Mouse (Mus musculus) forebrain, embryonic 14.5 days (tissue): Measurements from ENCODE around the gene Ube2d2b. TPM values are rescaled to one million over a fixed set of nuclear protein-coding genes. Genes with fewer than 3 reads are reported as not detected.
A peak's percentile ranks its signal among the peaks of the same experiment; 100 is the strongest.

ENCODE experiments used
- ATAC-seq: fragments of 200-750 bp; cut with Nextera tagmentation; 2 replicates; pipeline ENCODE4 v1.8.0; 2017; ENCODE audit warnings: mild to moderate bottlenecking, moderate library complexity
- DNase-seq: peaks from one replicate; pipeline ENCODE4 v3.0.0-alpha.2; 2015; ENCODE audit warnings: low spot score
- H3K27ac ChIP-seq: fragments of 300-500 bp; sonication (generic); 2 replicates; pipeline ENCODE4 v1.5.1; 2014; ENCODE audit warnings: low read depth, mild to moderate bottlenecking, control low read depth, low read length, moderate library complexity
- H3K27me3 ChIP-seq: fragments of 300-500 bp; sonication (generic); replicated peaks from 2 replicates; pipeline ENCODE4 v1.6.1; 2014; ENCODE audit warnings: low read length, control low read depth, mixed read lengths; ENCODE audit not compliant: control insufficient read depth, insufficient read depth
- H3K36me3 ChIP-seq: fragments of 300-500 bp; sonication (generic); 2 replicates; pipeline ENCODE4 v1.6.1; 2014; ENCODE audit warnings: low read length, control low read depth; ENCODE audit not compliant: control insufficient read depth, insufficient read depth
- H3K4me1 ChIP-seq: fragments of 300-500 bp; sonication (generic); 2 replicates; pipeline ENCODE4 v1.6.1; 2014; ENCODE audit warnings: antibody characterized with exemption, low read length, control low read depth; ENCODE audit not compliant: control insufficient read depth, insufficient read depth
- H3K4me2 ChIP-seq: fragments of 300-500 bp; sonication (generic); 2 replicates; pipeline ENCODE4 v1.6.1; 2014; ENCODE audit warnings: mild to moderate bottlenecking, control low read depth, low read length
- H3K4me3 ChIP-seq: fragments of 300-500 bp; sonication (generic); 2 replicates; pipeline ENCODE4 v1.5.1; 2014; ENCODE audit warnings: low read depth, low read length, control low read depth
- H3K9ac ChIP-seq: fragments of 300-500 bp; sonication (generic); 2 replicates; pipeline ENCODE4 v1.6.1; 2014; ENCODE audit warnings: mild to moderate bottlenecking, low read length, control low read depth, moderate library complexity
- H3K9me3 ChIP-seq: fragments of 300-500 bp; sonication (generic); replicated peaks from 2 replicates; pipeline ENCODE4 v1.6.1; 2016; ENCODE audit warnings: low read length, control low read depth, mixed read lengths; ENCODE audit not compliant: control insufficient read depth
- WGBS: fragments of 180-500 bp; shearing (Covaris S2); extraction: QIAGEN DNeasy Blood & Tissue Kit; methylation state at CpG from one replicate; pipeline ENCODE4 v1.1.7; 2014; 5-methylcytosine and 5-hydroxymethylcytosine counted together
- polyA plus RNA-seq: library from polyadenylated mRNA; unstranded; fragments of >200 nt; fragmentation: Nextera tagmentation; extraction: Ambion mirVana; gene quantifications from 2 replicates; pipeline ENCODE4 v1.2.1, GENCODE M21; 2014

Gene Ube2d2b
- polyA plus RNA-seq, 1 experiment from 2014 or later = 0.13 TPM

DNA sequence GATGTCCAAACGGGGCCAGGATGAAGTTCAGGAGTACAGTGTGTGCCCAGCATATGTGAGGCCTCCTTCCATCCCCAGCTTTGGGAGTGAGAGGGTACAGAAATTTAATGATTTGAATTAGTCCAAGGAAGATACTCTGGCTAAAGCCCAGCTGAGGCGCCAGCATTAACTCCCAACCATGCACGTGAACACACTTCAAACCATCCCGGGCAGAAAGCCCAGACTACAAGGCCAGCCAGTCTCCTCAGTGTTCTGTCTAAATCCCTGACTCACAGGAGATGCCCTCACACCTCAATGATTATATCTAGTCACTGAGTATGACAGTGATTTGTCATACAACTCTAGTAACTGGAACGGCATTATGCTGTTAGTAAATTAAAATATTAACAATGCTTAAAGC, 17.4 kb downstream of the Ube2d2b start:
- H3K27me3 ChIP-seq = no peaks in the 10 kb centered on the region
- no peaks in the 10 kb centered on the region for H3K9me3 ChIP-seq
- H3K4me2 ChIP-seq = no peak overlapping the region
- no peaks in the 10 kb centered on the region for H3K4me1 ChIP-seq
- H3K9ac ChIP-seq = no peak overlapping the region
- no peak overlapping the region for H3K27ac ChIP-seq
- 60% methylated on average over 5 of the region's 5 CpGs for WGBS
- DNase-seq (peak; percentile 51), ATAC-seq (no peak)
- no peak overlapping the region for H3K4me3 ChIP-seq
- no peaks in the 10 kb centered on the region for H3K36me3 ChIP-seq

DNA sequence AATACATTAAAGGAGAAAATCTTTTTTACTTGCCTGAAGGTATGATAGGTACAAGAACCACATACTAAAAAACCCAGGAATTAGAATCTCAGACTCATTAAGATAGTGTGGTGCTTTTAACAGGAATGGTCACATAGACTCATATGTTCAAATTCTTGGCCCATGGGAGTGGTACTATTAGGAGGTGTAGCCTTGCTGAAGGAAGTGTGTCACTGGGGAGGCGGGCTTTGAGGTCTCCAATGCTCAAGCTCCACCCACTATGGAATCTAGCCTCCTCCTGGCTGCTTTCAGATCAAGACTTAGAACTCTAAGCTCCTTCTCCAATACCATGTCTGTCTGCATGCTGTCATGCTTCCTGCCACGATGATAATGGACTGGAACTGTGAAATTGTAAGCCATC, 17.9 kb downstream of the Ube2d2b start:
- Histone ChIP-seq H3K4me3 (no peak overlapping the region), H3K36me3 (no peaks in the 10 kb centered on the region), H3K9ac (no peak overlapping the region), H3K9me3 (no peaks in the 10 kb centered on the region), H3K4me2 (no peak overlapping the region), H3K27me3 (no peaks in the 10 kb centered on the region), H3K4me1 (no peaks in the 10 kb centered on the region), H3K27ac (no peak overlapping the region)
- ATAC-seq = no peak
- 84% methylated on average over 2 of the region's 2 CpGs for WGBS
- no peak for DNase-seq

DNA sequence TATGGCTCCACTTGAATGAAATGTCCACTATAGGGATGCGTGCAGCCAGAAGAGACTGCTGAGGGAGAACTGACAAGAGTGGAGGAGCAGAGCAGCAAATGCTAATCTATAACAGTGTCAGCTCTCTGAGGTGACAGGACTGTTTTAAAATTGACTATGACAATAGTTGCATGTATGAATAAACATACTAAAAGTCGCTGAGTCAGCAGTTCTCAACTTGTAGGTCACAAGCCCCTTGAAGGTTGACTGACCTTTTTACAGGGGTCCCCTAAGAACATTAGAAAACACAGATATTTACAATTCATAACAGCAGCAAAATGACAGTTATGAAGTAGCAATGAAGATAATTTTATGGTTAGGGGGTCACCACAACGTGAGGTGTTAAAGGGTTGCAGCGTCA, 19.1 kb downstream of the Ube2d2b start:
- no peak overlapping the region for H3K9ac ChIP-seq
- peaks cover 4% of the 10 kb centered on the region; the same call in 1 of the 2 replicates for H3K4me1 ChIP-seq
- no peak overlapping the region for H3K4me3 ChIP-seq
- no peaks in the 10 kb centered on the region for H3K9me3 ChIP-seq
- no peaks in the 10 kb centered on the region for H3K27me3 ChIP-seq
- WGBS = 92% methylated on average over 4 of the region's 4 CpGs
- no peak for DNase-seq
- H3K27ac ChIP-seq = no peak overlapping the region
- H3K4me2 ChIP-seq = no peak overlapping the region
- H3K36me3 ChIP-seq = no peaks in the 10 kb centered on the region
- ATAC-seq = no peak

DNA sequence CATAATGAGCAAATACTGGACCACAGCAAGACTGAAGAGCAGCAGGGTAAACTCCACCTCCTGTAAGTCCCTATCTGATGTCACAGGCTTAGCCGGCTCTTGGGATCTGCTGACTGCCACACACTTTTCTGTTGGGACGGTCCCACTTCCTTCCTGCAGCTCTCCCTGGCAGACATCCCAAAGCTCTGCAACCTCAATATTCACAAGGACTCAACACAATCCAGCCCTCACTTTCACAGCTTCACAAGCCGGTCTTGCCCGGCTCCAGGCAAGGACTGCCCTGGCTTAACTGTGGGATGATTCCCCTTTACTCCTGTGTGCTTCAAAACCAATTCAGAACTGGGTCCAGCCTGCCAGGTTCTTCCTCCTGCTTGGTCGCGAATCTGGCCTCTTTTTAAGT, 23.9 kb downstream of the Ube2d2b start:
- 18% methylated on average over 6 of the region's 6 CpGs for WGBS
- Histone ChIP-seq H3K4me3 (no peak overlapping the region), H3K27ac (no peak overlapping the region), H3K9ac (no peak overlapping the region), H3K36me3 (no peaks in the 10 kb centered on the region), H3K9me3 (no peaks in the 10 kb centered on the region), H3K4me2 (no peak overlapping the region), H3K4me1 (peaks cover 10% of the 10 kb centered on the region; the same call in 1 of the 2 replicates), H3K27me3 (no peaks in the 10 kb centered on the region)
- ATAC-seq (no peak), DNase-seq (no peak)

DNA sequence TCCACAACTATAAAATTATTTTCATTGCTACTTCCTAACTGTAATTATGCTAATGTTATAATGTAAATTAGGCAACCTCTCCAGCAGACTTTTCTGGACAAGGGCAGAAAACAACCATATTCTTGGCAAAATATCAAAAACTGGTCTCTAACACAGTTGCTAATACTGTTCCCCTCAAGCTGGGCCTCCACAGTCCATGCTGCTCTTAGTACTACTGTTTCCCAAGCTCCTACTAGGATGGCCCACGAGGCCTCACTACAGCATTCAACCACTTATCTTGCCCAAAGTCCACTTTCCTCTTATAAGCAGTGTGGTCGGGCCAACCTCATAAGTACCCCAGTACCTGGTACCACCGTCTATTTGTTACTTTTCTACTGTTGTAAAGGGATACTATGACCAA, 24.7 kb downstream of the Ube2d2b start:
- DNase-seq (no peak), ATAC-seq (no peak)
- no peak overlapping the region for H3K27ac ChIP-seq
- H3K4me2 ChIP-seq = no peak overlapping the region
- H3K9me3 ChIP-seq = no peaks in the 10 kb centered on the region
- H3K9ac ChIP-seq = no peak overlapping the region
- WGBS = 73% methylated on average over 3 of the region's 3 CpGs
- H3K4me1 ChIP-seq = peaks cover 10% of the 10 kb centered on the region; the same call in 1 of the 2 replicates
- H3K27me3 ChIP-seq = no peaks in the 10 kb centered on the region
- H3K36me3 ChIP-seq = no peaks in the 10 kb centered on the region
- no peak overlapping the region for H3K4me3 ChIP-seq

DNA sequence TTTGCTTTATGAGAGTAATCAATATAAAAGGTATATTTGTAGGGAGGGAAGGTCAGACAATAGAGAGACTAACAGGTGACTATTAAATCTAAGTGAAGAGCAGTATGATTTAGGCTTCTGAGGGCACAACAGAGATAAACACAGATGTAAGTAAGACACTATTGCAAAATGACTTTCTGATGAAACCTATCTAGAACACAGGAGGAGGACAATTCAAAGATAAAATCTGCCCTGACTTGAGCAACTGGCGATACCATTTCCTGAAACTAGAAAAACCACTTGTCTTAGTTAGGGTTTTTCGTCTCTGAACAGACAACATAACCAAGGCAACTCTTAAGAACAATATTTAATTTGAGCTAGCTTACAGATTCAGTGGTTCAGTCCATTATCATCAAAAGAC, 25.6 kb downstream of the Ube2d2b start:
- H3K27ac ChIP-seq = no peak overlapping the region
- WGBS = 97% methylated on average over 2 of the region's 2 CpGs
- no peak for ATAC-seq
- H3K4me2 ChIP-seq = no peak overlapping the region
- no peaks in the 10 kb centered on the region for H3K27me3 ChIP-seq
- no peaks in the 10 kb centered on the region for H3K36me3 ChIP-seq
- no peak overlapping the region for H3K4me3 ChIP-seq
- H3K9ac ChIP-seq = no peak overlapping the region
- H3K9me3 ChIP-seq = no peaks in the 10 kb centered on the region
- DNase-seq = no peak
- peaks cover 10% of the 10 kb centered on the region; the same call in 1 of the 2 replicates for H3K4me1 ChIP-seq

DNA sequence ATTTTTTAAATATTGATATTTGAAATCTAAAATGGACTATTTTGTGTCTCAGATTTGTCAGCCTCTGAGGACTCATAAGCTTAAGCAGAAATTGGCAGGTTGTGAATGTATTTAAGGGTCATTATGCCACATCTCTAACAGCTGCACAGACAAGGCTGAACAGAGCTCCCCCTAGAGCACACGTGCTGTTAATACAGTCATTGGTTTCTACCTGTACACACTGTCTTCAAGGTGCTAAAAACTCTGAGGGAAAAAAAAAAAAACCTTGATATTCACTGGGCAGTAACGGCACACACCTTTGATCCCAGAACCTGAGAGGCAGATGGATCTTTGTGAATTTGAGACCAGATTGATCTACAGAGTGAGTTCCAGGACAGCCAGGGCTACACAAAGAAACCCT, 29.1 kb downstream of the Ube2d2b start:
- Histone ChIP-seq H3K36me3 (no peaks in the 10 kb centered on the region), H3K27me3 (no peaks in the 10 kb centered on the region), H3K4me1 (peaks cover 5% of the 10 kb centered on the region; the same call in 1 of the 2 replicates), H3K9ac (no peak overlapping the region), H3K4me3 (no peak overlapping the region), H3K4me2 (no peak overlapping the region), H3K9me3 (no peaks in the 10 kb centered on the region), H3K27ac (no peak overlapping the region)
- ATAC-seq (no peak), DNase-seq (no peak)
- WGBS = 51% methylated on average over 2 of the region's 2 CpGs

DNA sequence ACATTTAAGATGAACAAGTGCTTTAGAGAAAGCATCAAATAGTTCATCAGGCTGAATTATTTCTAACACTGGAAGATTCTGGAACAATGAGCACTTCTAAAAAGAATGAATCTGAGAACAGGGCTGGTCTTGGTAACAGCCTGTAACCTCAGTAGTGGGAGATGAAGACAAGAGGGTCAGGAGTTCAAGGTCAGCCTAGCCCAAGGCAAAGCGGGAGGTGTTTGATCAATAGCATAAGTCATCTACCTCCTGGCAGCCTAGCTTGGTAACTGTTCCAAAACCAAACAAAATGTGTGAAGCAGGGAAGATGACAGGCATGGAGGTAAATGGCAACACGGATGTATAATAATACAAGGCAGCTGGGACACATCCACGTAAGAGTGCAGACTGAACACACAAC, 34.1 kb downstream of the Ube2d2b start:
- no peaks in the 10 kb centered on the region for H3K36me3 ChIP-seq
- no peak overlapping the region for H3K4me3 ChIP-seq
- no peaks in the 10 kb centered on the region for H3K27me3 ChIP-seq
- H3K9ac ChIP-seq = no peak overlapping the region
- no peak overlapping the region for H3K27ac ChIP-seq
- no peak overlapping the region for H3K4me2 ChIP-seq
- H3K9me3 ChIP-seq = no peaks in the 10 kb centered on the region
- ATAC-seq (no peak), DNase-seq (no peak)
- H3K4me1 ChIP-seq = peaks cover 5% of the 10 kb centered on the region; the same call in 1 of the 2 replicates
- 88% methylated on average over 3 of the region's 3 CpGs for WGBS

DNA sequence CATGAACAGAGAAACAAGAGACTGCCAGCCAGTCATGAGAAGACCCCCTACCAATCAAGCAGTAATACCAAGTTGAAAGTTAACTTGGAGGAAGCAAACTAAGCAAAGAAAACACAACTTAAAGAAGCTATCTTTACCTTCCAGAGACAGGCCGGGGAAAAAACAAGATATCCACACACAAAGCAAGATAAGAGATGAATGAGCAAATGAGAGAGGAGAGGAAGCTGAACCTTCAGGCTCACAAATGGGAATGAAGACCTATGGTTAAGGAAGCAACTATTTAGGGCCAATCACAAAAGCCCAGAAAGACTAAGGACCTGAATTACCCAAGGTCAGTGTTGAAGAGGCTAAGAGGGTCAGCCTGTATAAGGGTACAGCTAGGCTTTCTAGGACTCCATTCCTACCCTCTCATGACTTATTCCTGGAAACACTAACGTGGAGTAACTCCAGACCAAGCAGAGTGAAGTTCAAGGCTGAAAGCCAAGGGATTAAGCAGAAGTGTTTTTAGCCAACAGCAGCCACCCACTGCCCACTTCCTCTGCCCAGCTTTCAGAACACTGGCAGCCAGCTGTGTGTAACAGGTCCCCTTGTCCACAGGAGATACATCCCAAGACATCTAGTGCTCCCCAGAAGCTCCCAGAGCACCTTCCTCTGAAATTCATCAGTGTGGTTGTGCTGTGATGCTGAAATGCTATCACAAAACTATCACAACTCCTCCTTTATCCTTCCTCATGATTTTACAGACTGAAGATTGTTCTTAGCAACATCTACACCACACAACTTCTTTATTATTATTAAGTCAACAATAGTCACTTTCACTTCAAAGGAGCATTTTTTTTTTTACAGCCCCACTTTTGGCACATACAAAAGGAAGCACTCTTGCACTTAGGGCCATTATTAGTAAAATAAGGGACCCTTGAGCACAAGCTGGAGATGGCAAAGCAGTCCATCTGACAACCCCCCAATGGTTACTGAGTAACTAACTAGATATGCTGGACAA, 36.5 kb downstream of the Ube2d2b start:
- Histone ChIP-seq H3K36me3 (no peaks in the 10 kb centered on the region), H3K4me3 (no peak overlapping the region), H3K4me2 (no peak overlapping the region), H3K9ac (no peak overlapping the region), H3K4me1 (peaks cover 5% of the 10 kb centered on the region; the same call in 1 of the 2 replicates), H3K27me3 (0 out of 2 replicates have a peak, but pooled peaks cover 2% of the 10 kb centered on the region), H3K9me3 (no peaks in the 10 kb centered on the region), H3K27ac (no peak overlapping the region)
- WGBS = 70% methylated on average over 2 of the region's 2 CpGs
- no peak for DNase-seq
- ATAC-seq = no peak
